Mouse (Mus musculus) ovary, postnatal 10 days (tissue): ENCODE measurements around the gene Rnf24.
"Not testable (repeated sequence)": the region's sequence is repeated elsewhere in the genome, so short reads cannot be mapped to it uniquely, and the experiment has no call there.

Source experiments
- DNase-seq: peaks from one replicate; pipeline ENCODE4 v3.0.0; 2022; ENCODE audit warnings: low spot score

The Rnf24 gene

DNA sequence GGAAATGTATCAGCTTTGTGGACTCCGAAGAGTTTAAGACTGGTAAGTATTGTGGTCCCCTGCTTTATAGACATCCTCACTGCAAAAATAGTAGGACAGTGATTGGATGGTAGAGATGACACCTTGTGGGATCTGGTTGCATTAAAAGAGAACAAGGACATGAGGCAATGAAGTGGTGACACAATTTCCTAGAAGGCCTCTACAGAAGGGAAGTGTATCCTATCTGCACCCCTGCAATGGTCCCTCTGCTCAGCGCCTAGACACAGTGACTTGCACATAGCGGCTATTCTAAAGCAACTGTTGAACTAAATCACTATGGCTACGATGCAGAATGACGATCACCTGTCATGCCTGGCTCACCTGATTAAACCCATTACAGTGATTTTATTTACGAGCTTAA, 15.1 kb downstream of the Rnf24 start:
- no peak for DNase-seq

DNA sequence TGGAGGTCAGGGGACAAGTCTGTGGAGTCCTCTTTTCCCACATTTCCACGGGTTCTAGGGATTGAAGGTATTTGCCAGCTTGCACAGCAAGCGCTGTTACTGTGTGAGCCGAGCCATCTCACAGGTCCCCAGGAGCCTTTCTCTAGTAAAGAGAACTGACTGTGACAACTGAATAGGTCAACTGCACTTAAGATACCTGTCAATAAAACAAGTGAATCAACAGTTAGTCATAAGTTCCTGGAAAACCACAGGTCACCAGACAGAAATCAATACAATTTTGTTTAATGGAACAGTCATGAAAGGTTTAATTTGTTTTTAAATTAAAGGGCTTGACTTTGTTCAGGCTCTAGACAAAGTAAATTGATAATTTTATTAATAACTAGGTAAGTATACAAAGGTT, 22.1 kb downstream of the Rnf24 start:
- no peak for DNase-seq

DNA sequence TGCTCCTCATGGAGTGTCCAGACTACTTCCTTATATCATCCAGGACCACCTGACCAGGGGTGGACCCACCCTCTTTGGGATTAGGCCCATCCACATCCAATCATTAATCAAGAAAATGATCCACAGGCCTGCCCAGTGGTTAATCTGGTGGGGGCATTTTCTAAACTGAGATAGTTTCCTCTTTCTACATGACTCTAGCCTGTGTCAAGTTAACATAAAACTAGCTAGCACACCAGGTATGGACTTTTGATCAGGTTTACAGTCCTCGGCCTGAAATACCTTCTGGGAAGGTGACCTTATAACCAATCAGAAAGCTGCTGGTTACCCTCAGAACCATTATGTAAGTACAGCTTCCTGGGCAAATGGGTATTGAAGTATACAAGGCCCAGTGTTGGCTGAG, 23.7 kb downstream of the Rnf24 start:
- DNase-seq: no peak

DNA sequence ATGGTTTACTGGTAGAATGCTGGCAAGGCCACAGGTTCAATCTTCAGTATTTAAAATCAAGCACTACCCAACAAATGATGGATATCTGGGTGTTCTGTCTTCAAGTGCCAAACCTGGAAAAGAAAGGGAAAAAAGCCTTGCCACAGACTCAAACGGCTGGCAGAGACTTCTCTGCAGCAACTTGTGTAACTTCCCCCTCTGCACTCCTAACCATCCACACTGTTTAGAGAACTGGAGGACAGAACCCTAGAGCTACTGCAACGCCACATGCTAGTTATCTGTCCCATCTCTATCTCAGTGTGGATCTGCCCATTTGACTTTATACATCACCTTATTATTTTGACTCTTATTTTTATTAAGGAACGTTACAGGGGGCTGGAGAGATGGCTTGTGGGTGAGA, 26.6 kb downstream of the Rnf24 start:
- DNase-seq: no peak

DNA sequence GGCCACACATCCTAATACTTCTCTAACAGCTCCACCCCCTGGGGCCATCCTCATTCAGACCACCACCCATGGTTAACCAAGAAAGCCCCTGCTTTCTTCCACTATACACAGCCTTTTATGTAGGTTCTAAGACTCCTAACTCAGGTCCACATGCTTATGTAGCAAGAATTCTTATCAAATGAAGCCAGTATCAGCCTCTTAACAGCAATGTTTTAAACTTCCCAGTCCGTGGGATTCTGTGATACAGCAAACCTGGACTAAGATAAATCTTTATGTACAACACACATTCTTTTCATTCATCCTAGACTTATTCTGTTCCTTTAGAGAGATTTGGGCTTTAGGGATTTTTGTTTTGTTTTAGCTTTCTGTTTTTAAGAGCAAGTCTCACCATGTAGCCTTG, 29.0 kb downstream of the Rnf24 start:
- no peak for DNase-seq

DNA sequence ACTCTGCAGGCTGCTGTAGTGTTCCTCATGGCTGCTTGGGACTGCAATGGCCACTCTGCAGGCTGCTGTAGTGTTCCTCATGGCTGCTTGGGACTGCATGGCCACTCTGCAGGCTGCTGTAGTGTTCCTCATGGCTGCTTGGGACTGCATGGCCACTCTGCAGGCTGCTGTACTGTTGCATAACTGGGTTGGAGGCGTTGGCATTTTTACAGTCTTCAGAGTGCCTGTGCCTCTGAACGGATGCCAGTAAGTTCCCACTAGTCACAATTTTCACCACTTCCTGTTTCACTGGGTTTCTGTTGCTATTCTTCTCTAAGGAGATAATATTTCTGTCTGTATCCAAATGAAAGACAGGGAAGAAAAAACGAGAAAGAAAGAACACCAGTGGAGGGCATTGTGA, 31.5 kb downstream of the Rnf24 start:
- not testable (repeated sequence) for DNase-seq

DNA sequence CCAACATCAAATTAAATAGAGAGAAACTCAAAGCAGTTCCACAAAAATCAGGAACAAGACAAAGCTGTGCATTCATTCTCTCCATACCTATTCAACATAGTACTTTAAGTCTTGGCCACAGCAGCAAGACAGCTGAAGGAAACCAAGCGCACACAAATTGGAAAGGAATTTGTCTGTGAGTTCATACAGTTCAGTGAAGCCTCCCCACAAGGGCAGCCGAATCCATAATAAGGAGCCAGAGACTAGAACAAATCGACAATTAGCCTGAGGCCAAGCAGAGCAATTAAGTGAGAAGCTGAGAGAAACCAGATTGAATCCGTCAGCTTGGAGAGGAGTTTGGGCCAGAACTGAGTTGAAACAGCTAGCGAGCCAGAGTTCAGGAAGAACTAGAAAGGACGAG, 33.3 kb downstream of the Rnf24 start:
- DNase-seq: no peak

DNA sequence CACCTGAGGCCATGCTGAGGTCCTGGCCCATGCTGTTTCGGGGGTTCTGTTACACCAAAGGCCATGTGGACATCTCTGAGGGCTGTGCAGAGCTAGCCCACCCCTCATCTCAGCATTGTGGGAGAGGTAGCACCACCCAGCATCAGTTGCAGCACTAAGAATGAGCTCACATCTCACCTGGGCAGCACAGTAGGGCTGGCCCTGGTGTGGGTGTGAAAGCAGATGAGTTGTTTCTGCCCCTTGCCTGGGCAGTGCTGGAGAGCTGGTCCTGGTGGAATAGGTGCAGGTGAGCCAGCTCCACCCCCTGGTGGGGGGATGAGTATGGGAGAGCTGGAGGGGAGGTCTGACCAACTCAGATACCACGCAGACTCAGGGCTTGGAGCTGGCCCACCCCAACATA, 36.5 kb downstream of the Rnf24 start:
- no peak for DNase-seq

DNA sequence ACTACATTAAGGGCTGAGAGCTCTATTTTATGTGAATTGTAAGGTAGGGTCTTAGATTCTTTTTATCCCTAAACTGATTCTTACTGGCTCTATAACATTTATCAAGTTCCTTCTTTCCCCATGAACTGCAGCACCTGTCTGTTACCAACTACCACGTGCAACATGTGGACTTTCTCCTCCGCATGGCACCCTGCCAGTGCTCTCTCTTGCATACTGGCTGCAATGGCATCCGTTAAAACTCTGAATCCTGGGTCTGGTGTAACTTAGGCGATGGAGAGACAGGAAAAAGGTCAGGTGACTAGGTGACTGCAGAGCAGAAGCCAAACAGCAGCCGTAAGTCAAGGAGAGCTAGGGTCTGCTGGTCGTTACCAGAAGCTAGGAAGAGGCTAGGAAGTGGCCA, 43.4 kb downstream of the Rnf24 start:
- no peak for DNase-seq

DNA sequence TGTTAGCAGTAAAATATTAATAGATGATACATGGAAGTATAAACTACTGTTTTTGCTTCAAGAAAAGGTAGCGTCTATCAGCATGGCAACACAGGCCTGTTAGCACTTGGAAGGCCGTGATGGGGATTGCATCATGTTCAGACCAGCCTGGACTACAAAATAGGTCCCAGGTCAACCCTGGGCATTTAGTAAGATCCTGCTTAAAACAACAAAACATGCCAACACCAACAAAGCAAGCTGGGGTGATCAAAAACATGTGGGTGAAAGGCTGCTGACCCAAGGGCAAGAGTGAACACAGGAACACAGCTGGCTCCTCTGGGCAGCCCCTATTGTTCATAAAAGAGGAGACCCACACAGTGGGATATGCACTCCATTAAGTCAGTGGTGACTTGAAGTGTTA, 44.9 kb downstream of the Rnf24 start:
- DNase-seq: no peak

DNA sequence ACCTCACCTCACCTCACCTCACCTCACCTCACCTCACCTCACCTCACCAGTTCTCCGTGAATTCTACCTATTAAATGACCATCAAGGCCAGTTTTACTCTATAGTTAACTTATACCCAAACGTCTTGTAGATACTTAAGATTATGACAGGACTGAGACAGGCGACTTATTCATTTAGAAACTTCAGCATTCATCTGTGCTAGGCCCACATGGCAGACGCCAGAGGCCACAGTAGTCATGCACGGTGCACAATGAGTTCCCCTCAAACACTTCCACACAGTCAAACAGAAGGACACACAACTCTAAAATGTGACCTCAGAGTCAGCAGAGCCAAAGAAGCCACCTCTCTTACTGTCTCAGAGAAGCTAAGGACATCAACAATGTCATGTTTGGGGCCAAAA, 45.3 kb downstream of the Rnf24 start:
- no peak for DNase-seq

DNA sequence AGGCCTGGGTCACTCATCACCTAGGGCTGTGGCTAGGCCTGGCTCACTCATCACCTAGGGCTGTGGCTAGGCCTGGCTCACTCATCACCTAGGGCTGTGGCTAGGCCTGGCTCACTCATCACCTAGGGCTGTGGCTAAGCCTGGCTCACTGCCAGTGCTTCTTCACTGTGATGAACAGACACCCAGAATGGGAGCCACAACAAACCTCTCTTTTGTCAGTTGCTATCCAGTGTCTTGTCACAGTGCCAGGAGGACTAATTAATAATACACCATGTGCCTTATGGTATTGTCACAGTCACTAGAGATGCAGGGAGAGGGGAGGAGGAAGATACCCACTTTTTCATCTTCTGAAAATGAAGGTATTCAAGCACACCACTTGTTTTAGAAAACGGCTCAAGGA, 47.5 kb downstream of the Rnf24 start:
- DNase-seq: not testable (repeated sequence)

DNA sequence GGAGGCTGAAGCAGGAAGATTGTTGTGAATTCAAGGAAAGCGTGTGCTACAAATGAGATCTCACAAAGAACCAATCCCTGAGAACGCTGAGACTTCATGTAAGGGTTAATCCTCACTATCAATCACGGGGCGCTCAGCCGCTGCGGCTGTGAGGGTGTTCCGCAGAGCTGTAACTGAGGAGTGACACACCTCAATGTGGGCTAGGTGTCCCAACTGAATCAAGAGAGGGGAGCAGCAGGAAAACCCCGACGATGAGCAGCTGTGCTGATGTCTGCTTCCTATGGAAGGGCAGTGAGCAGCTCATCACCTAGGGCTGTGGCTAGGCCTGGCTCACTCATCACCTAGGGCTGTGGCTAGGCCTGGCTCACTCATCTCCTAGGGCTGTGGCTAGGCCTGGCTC, 48.2 kb downstream of the Rnf24 start:
- DNase-seq: no peak

DNA sequence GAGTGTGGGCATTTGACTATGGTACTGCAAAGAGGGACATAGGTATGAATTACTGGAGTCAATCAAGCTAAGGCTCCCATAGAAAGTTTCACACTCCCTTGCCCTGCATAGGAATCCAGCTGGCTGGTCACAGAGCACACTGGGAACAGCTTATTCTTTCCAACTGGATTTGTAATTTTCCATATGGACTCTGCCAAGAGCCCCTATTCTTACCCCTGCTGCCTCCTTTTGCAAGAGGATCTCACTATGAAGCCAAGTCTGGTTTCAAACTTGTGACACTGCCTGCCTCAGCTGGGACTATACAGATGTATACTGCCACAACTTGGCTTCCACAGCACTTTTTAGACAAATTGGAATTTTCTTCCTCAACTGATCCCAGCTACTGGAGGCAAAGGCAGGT, 51.1 kb downstream of the Rnf24 start:
- DNase-seq: no peak

DNA sequence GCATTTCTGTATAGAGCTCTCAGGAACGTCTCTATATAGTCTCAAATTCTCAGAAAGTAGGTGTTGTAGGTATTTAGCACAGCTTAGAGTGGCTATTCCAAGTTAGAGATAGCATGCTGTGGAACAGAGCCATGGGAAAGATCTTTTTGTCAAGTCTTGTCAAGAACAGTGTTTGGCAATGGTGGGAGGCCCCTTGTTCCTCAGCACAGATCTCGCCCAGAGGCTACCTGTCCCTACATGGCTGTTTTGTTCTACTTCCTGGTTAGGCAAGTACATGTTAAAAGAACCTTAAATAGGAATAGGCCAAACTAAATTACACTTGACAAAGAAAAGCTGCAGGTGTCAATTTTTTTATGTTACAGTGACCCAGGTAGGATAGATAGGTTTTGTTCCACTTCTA, 52.2 kb downstream of the Rnf24 start:
- DNase-seq: no peak

DNA sequence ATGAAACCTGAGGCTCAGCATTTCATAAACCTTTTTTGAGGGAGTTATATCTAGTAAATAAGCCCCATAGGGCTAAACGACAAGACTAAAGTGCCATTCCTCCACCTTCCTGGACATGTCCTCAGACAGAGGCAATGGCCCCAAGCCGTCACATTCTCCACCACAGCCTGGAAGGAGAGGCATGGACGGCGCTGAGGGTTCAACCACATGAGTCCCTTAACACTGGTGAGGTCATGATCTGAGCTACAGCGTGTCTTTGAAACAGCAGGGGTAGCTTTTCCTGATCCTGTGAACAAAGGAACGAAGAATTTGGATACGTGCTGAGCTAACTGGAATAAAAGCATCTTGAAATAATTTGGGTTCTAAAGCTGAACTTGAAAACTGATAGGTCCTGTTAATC, 54.0 kb downstream of the Rnf24 start:
- not testable (repeated sequence) for DNase-seq

DNA sequence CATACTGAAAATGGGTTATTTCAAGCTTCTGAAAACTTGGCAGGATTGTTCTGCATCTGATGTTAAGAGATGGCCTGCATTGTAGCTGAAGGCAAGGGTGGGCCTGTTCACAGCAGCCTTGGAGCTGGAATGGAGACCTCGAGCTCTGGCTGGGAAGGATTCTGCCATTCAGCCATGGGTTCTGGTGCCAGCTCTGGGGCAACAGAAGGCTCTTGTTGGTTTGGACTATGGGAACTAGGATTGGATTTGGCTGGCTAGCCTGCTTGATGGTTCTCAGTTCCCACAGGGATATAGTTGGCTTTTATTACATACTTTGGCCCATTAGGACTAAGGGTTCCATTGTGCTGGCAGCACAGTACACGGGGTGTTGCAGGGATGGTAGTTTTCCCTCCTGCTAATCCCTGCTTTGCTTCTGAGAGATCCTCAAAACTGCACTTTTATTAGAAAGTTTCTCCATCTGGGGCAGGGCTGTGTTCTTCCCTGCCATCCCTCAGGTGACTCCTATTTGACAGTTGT, 55.9 kb downstream of the Rnf24 start:
- DNase-seq: no peak

DNA sequence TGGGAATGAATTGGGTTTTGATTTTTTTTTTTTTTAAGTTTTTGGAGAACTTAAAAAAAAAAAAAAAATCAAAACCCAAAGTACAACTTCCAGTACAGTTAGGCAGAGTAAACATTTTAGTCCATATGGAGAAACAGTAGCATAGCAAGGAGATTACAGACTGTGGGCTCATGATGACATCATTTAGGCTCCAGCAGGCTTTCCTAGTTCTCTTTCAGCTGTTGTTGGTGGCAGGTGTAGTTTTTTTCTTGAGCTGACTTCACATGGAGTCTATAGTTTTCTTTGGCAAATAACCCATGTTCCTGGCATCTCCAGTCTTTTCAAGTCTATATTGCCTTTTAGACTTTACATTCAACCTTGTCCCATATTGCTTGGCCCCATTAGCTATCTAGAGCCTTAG, 62.0 kb downstream of the Rnf24 start:
- no peak for DNase-seq

DNA sequence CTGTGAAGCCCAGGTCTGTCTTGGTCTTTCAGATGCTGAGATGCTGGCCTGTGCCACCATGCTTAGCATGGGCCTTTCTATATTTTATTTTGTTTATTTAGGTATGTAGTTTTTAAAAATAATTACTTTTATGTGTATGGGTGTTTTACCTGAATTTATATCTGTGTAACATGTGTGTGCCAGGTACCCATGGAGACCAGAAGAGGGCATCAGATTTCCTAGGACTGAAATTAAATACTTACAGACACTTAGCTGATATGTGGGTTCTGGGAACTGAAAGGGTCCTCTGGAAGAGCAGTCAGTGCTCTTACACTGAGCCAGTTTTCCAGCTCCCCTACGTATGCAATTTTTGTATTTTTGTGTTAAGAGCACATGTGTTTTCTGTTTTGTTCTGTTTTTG, 66.4 kb downstream of the Rnf24 start:
- DNase-seq: no peak

DNA sequence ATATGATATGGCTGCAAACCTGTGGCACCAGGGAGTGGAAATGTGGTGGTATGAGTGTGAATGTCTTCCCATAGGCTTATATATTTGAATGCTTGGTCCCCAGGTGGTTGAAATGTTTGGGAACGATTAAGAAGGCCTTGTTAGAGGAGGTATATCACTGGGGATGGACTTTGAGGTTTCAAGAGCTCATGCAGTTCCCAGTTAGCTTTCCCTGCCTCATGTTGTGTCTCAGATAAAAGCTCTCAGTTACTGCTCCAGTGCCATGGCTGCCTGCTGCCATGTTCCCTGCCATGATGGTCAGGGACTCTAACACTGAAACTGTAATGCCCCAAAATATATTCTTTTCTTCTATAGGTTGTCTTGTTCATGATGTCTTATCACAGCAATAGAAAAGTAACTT, 71.1 kb downstream of the Rnf24 start:
- no peak for DNase-seq

DNA sequence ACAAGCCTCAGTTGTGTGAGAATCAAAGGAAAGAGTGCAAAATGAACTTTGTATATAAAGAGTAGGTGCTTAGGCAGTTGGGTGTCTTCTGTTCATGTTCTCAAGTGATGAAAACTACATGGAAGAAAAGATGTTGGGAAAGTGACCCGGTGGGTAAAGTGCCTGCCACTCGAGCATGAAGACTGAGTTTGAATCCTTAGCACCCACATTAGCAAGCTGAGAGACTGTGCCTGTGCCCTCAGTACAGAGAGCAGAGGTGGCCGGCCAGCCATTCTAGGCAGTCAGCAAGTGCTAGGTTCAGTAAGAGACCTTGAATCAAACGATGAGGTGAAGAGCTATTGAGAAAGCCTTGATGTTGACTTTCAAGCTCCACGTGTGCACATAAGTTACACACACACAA, 76.0 kb downstream of the Rnf24 start:
- no peak for DNase-seq

DNA sequence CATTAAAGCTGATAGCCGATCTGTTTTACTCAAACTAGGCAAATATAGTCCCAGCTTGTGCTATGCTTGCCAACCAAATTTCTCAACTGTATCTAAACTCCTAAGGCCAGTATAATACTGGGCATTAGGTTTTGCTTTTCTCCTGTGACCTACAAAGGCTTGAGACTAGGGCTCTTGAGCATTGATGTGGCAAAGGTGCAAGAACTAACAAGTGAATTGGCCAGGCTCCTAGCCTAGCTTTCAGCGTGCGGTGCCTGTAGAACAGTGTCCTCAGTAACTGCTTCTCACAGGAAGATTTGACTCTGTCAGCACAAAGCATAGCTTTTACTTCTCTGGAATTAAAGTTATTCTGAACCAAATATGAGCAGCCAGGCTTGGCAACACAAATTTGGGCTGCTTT, 77.2 kb downstream of the Rnf24 start:
- no peak for DNase-seq

DNA sequence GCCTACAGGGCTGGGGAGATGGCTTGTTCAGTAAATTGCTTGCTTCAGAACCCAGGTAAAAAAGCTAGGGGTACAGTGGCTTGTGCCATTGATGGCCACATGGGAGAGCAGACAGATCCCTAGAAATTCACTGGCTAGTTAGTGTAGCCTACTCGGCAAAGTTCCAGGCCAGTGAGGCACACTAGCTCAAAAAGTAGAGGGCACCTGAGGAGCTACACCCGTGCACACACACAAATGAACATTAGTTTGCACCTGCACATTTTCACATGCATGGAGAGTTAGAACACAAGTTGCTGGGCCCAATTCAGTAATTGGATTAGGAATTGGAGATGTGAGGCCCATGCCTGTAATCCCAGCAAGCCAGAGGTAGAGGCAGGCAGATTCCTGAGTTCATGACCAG, 87.6 kb downstream of the Rnf24 start:
- DNase-seq: no peak

DNA sequence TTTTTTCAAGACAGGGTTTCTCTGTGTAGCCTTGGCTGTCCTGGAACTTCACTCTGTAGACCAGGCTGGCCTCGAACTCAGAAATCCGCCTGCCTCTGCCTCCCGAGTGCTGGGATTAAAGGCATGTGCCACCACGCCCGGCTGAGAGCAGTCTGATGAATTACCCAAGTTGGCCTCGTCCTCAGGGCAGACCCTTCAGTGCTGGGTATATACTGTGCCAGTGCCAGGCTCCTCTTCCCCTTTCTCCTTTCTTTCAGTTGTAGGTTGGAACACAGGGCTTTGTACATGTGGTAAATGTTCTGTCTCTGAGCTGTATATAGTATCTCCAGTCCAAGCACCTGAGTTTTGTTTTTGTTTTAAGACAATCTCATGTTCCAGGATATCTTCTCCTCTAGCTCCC, 88.7 kb downstream of the Rnf24 start:
- no peak for DNase-seq
